Mouse (Mus musculus) spleen, postnatal 14 days (tissue): Measurements from ENCODE around the gene Pou3f3.

Source experiments
- DNase-seq, 2 experiments: peaks; one replicate each; pipeline ENCODE4 v3.0.0; 2021 to 2022; ENCODE audit warnings: low spot score in 2 of 2

The Pou3f3 gene

GRCm38 (mm10) chr1:42695578-42695915 is at the start of gene Pou3f3:
Pou3f3 (plus strand) TSS chr1:42695768.
- no peak for DNase-seq

- no peak for DNase-seq
Observed at GRCm38 (mm10) chr1:42648366-42648935, 47.1 kb upstream of the Pou3f3 start.

GRCm38 (mm10) chr1:42651461-42651860 is 44.1 kb upstream of the Pou3f3 start:
- no peak for DNase-seq

- no peak for DNase-seq
Observed at GRCm38 (mm10) chr1:42667546-42667945, 28.0 kb upstream of the Pou3f3 start.

- no peak for DNase-seq
Observed at GRCm38 (mm10) chr1:42680673-42681072, 14.9 kb upstream of the Pou3f3 start.

- DNase-seq = no peak
Observed at GRCm38 (mm10) chr1:42681762-42682161, 13.8 kb upstream of the Pou3f3 start.

GRCm38 (mm10) chr1:42683861-42684260 is 11.7 kb upstream of the Pou3f3 start:
- no peak for DNase-seq

GRCm38 (mm10) chr1:42684345-42684744 is 11.2 kb upstream of the Pou3f3 start:
- no peak for DNase-seq

GRCm38 (mm10) chr1:42684783-42685182 is 10.8 kb upstream of the Pou3f3 start:
- DNase-seq = no peak

GRCm38 (mm10) chr1:42685321-42685960 is 10.1 kb upstream of the Pou3f3 start:
- no peak for DNase-seq

GRCm38 (mm10) chr1:42686194-42687131 is 9.1 kb upstream of the Pou3f3 start:
- no peak for DNase-seq

GRCm38 (mm10) chr1:42687271-42687670 is 8.3 kb upstream of the Pou3f3 start:
- no peak for DNase-seq

- DNase-seq = no peak
Observed at GRCm38 (mm10) chr1:42687756-42688540, 7.6 kb upstream of the Pou3f3 start.

- no peak for DNase-seq
Observed at GRCm38 (mm10) chr1:42688541-42689125, 6.9 kb upstream of the Pou3f3 start.

GRCm38 (mm10) chr1:42690024-42690575 is 5.5 kb upstream of the Pou3f3 start:
- DNase-seq = no peak

GRCm38 (mm10) chr1:42691202-42692170 is 4.1 kb upstream of the Pou3f3 start:
- no peak for DNase-seq

GRCm38 (mm10) chr1:42692221-42692620 is 3.3 kb upstream of the Pou3f3 start:
- no peak for DNase-seq

- DNase-seq = no peak
Observed at GRCm38 (mm10) chr1:42693101-42693715, 2.4 kb upstream of the Pou3f3 start.

- no peak for DNase-seq
Observed at GRCm38 (mm10) chr1:42693852-42694251, 1.7 kb upstream of the Pou3f3 start.

- no peak for DNase-seq
Observed at GRCm38 (mm10) chr1:42694290-42694664, 1.3 kb upstream of the Pou3f3 start.
